Mouse (Mus musculus): ENCODE measurements around the gene Etv6.

GRCm38 (mm10) chr6:134074353-134074752 is 38.9 kb downstream of the Etv6 start:
- TF ChIP-seq POLR2A (IDR thresholded peaks at IDR 0.05; ENCODE audit: low read depth, low read length) (no peak), CTCF (IDR thresholded peaks at IDR 0.05; ENCODE audit: extremely low read depth, insufficient read length, insufficient replicate concordance, low read depth, low read length) (no peak)
